Mouse (Mus musculus) Patski (cell line): Measurements from ENCODE around the gene Ogfod2. TPM values are rescaled to one million over a fixed set of nuclear protein-coding genes. Genes with fewer than 3 reads are reported as not detected.

Source experiments
- ATAC-seq: fragments of 100-300 bp; one replicate; pipeline ENCODE4 v1.8.0; 2021
- CTCF ChIA-PET: fragments of 350-600 bp; sonication (Branson Sonifier 250); formaldehyde crosslinking; loops from one replicate; lab custom pipeline; 2022; ENCODE audit warnings: inconsistent platforms; lab: Charles Lee
- POLR2A ChIA-PET: fragments of 350-600 bp; sonication (Branson Sonifier 250); formaldehyde crosslinking; loops from one replicate; lab custom pipeline; 2022; ENCODE audit warnings: antibody characterized with exemption, inconsistent platforms; lab: Charles Lee
- DNase-seq: peaks from one replicate; pipeline ENCODE4 v3.0.0-alpha.2; 2011; ENCODE audit warnings: low read depth, low spot score
- H3K27me3 ChIP-seq: fragments of 371-371 bp; one replicate; pipeline ENCODE4 v1.5.1; 2021
- CTCF ChIP-seq: fragments of 100-300 bp; IDR thresholded peaks from one replicate; pipeline ENCODE4 v1.5.1; 2021
- in situ Hi-C: fragments of 300-500 bp; cut with MboI; formaldehyde crosslinking; loops from 3 replicates; pipeline ENCODE4 v1.11.1; 2018; ENCODE audit warnings: low pct_unique_long_range_greater_than_20kb, mixed read lengths
- polyA plus RNA-seq: library from polyadenylated mRNA; unstranded; gene quantifications from one replicate; pipeline ENCODE4 v1.2.3, GENCODE M21; 2021

Gene Ogfod2
- polyA plus RNA-seq, result 45.4 TPM

DNA sequence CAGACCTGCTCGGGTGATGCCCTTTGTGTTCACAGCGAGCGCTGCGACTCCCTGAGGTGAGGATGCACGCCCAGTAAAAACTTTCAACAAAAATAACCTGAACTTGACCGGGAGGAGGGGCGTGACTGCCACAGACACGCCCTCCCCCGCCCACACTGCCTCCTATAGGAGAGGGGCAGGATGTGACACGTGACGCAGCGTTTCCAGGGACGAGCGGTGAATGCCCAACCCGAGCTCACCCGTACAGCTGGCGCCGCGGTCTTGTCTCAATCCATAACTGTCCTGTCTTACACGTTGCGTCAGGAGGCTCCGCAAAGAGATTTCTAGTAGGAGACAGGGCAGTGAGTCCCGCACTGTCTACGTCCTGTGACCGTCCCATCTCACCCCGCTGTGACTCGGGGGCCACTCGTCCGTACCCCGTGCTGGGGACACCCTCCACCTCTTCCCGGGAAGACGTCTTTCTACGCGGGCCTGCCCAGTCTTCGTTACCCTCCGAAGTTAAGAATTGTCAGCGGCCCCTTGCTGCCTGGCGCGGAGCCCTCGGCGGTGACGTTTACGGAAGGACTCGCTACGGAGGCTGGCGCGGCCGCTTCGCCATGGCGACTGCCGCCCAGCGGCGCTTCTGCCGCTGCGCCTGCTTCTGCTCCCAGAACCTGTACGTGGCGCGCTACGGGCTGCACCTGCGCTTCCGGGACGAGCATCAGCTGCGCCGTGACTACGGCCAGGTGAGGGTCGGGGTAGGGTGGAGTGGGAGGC, at the start of gene Ogfod2:
Ogfod2 (plus strand) TSS at position 556 of the 756 bp plus-strand sequence.
- TF ChIP-seq CTCF, result no peak
- ATAC-seq, result peak; percentile 79
- in situ Hi-C loops, result no loop called here
- DNase-seq, result peak; percentile 93
- no peaks in the 10 kb centered on the region for H3K27me3 ChIP-seq
- CTCF ChIA-PET, result interaction anchor here (0.6 to 1.9 kb wide), 8 partner anchors 10 to 185 kb away, joined by 3 to 7 read pairs (median 3); partner anchors contain the start of gene Abcb9
- POLR2A ChIA-PET, result interaction anchor here (1.0 to 1.5 kb wide), 3 partner anchors 16 to 107 kb away, joined by 3 to 4 read pairs (median 3); partner anchors contain the start of gene Abcb9

DNA sequence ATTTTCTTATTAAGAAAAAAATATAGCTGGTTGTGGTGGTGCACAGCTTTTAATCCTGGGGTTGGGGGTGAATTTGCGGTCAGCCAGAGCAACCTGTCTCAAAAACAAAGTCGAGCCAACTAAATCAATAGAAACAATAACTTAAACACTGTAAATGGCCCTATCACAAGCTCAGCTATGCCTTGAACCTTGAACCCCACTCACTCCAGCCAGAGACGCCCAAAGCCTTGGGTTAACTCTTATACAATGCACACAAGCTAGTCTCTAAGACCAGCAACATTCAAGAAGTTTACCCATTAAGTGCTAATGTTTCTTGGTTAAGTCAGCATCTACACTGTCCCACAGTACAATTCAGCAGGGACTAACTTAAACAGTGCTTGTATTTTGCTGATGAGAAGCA, 42.4 kb upstream of the Ogfod2 start:
- no peaks in the 10 kb centered on the region for H3K27me3 ChIP-seq
- in situ Hi-C loops, result no loop called here
- POLR2A ChIA-PET, result interaction anchor here (1.3 kb wide), 1 partner anchor 9 kb away, joined by 3 read pairs; no protein-coding TSS in a partner anchor
- CTCF ChIA-PET, result interaction anchor here (3.6 kb wide), 1 partner anchor 15 kb away, joined by 17 read pairs; no protein-coding TSS in a partner anchor
- ATAC-seq (no peak), DNase-seq (no peak)
- no peak for TF ChIP-seq CTCF

GRCm38 (mm10) chr5:124073682-124074081, 38.4 kb upstream of the Ogfod2 start:
- no peak for DNase-seq

DNA sequence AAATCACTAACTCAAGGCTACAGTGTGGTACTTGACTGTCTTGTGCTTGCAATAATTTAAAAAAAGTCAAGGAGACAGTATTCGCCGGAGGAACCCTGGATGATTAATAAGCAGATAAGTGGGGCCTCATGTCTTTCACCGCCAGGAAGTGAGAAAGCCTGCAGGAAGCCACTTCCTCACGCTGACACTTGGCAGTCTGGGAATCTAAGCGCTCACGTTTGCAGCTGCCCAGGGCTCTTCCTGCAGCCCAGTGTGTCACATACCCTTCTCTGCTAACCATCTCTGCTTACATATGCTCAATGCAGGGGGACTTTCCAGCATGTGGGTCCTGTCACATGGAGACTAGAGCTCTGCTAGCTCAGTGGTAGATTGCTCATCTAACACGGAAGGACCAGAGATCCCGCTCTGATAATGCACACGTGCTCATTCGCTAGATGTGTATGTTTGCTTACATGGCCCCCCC, 37.2 kb upstream of the Ogfod2 start:
- in situ Hi-C loops, result loop anchor here (25.0 kb wide), 1 partner anchor 113 kb away; the partner anchor contains the start of gene Hip1r
- TF ChIP-seq CTCF, result no peak
- ChIA-PET POLR2A (interaction anchor here (1.5 to 1.6 kb wide), 2 partner anchors 28 to 68 kb away, joined by 3 to 4 read pairs; no protein-coding TSS in a partner anchor), CTCF (interaction anchor here (1.3 to 2.6 kb wide), 5 partner anchors 8 to 73 kb away, joined by 3 to 7 read pairs (median 3); no protein-coding TSS in a partner anchor)
- no peak for DNase-seq
- no peaks in the 10 kb centered on the region for H3K27me3 ChIP-seq
- no peak for ATAC-seq

More at GRCm38 (mm10) chr5:124073682-124074081, 38.4 kb upstream of the Ogfod2 start:
- no peak for TF ChIP-seq CTCF
- ChIA-PET POLR2A (interaction anchor here (0.6 to 1.6 kb wide), 2 partner anchors 67 to 100 kb away, joined by 3 to 4 read pairs; no protein-coding TSS in a partner anchor), CTCF (interaction anchor here (1.0 to 2.6 kb wide), 9 partner anchors 9 to 79 kb away, joined by 3 to 8 read pairs (median 3); no protein-coding TSS in a partner anchor)
- ATAC-seq, result no peak
- no peaks in the 10 kb centered on the region for H3K27me3 ChIP-seq
- in situ Hi-C loops, result no loop called here

DNA sequence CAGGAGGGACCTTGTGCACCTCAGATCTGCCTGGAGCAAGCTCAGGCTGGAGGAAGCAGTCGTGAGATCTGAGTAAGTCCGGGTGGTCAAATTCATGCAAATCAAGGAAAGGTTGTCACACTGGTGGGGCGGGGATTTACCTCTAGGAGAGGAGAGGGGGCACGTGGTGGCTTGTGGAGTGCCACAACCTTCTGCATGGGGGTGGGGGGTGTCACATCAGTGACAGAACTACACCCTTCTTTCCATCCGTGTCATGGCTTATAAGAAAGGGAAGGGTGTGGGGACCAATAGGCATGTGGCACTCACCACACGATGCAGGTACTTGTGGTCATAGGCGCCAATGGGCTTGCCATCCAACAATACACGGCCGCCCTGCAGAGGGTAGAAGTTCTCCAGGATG, 36.4 kb upstream of the Ogfod2 start:
- ATAC-seq, result no peak

DNA sequence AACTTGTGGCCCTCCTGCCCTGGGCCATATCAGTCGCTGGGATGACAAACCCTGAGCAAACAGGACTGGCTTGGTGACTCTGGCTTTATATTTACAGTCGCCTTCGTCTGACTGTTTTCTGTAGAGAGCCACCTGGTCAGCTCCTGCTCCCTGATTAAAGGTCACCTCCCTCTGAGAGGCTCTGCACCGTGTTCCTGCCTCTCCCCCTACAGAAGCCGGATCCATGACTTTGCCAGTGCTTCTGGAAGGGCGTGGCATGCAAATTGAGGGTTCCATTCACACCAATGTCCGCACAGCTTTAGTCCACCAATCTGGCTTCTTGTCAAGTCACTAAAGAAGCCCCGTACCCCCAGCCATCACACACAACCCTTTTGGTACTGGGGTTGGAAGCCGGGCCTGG, 35.5 kb upstream of the Ogfod2 start:
- H3K27me3 ChIP-seq, result no peaks in the 10 kb centered on the region
- no peak for DNase-seq
- POLR2A ChIA-PET, result interaction anchor here (1.4 kb wide), 1 partner anchor 74 kb away, joined by 4 read pairs; no protein-coding TSS in a partner anchor
- TF ChIP-seq CTCF, result no peak
- CTCF ChIA-PET, result interaction anchor here (0.7 to 1.5 kb wide), 2 partner anchors 76 to 128 kb away, joined by 3 to 4 read pairs; no protein-coding TSS in a partner anchor
- no peak for ATAC-seq
- in situ Hi-C loops, result loop anchor here (25.0 kb wide), 1 partner anchor 114 kb away; the partner anchor contains the start of gene Hip1r

More for the DNA sequence above, 36.4 kb upstream of the Ogfod2 start:
- CTCF ChIA-PET, result interaction anchor here (1.5 kb wide), 1 partner anchor 127 kb away, joined by 4 read pairs; no protein-coding TSS in a partner anchor
- TF ChIP-seq CTCF, result no peak
- in situ Hi-C loops, result loop anchor here (25.0 kb wide), 1 partner anchor 113 kb away; the partner anchor contains the start of gene Hip1r
- H3K27me3 ChIP-seq, result no peaks in the 10 kb centered on the region
- POLR2A ChIA-PET, result interaction anchor here (1.5 kb wide), 1 partner anchor 28 kb away, joined by 3 read pairs; no protein-coding TSS in a partner anchor
- no peak for DNase-seq

GRCm38 (mm10) chr5:124077241-124077640, 34.9 kb upstream of the Ogfod2 start:
- ChIA-PET CTCF (no interaction called here), POLR2A (interaction anchor here (1.4 kb wide), 1 partner anchor 75 kb away, joined by 4 read pairs; no protein-coding TSS in a partner anchor)
- TF ChIP-seq CTCF, result no peak
- no peaks in the 10 kb centered on the region for H3K27me3 ChIP-seq
- DNase-seq (no peak), ATAC-seq (no peak)
- in situ Hi-C loops, result loop anchor here (25.0 kb wide), 1 partner anchor 115 kb away; the partner anchor contains the start of gene Hip1r

DNA sequence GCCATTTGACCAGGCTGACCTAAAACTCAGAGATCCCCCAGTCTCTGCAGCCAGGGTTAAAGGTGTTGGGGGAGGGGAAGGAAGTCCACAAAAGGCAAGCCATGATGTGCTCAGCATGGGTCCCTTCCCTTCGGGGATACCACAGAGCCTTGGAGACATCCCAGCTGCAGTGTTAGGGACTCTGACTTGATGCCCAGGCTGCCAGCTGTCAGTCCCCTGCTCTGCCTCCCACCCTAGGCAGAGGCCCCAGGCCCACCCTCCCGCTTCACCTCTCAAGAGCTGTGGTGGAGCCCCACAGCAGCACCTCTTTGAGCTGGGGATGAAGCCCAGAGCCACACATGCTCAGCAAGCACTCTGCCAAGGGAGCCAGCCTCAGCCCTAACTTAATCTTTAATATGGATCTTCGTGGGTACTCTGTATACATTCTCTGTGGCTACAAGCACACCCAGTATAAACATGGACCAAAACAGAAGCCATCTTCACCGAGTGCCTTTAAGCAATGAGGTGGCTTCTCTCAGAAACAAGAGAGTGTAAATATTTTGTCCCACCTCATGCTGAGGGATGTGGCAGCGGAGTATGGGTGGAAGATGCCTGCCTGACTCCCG, 34.1 kb upstream of the Ogfod2 start:
- no peak for TF ChIP-seq CTCF
- ChIA-PET POLR2A (interaction anchor here (0.5 to 1.4 kb wide), 2 partner anchors 75 to 147 kb away, joined by 3 to 4 read pairs; no protein-coding TSS in a partner anchor), CTCF (interaction anchor here (3.3 kb wide), 1 partner anchor 77 kb away, joined by 16 read pairs; no protein-coding TSS in a partner anchor)
- ATAC-seq (no peak), DNase-seq (no peak)
- H3K27me3 ChIP-seq, result no peaks in the 10 kb centered on the region
- in situ Hi-C loops, result loop anchor here (25.0 kb wide), 1 partner anchor 116 kb away; the partner anchor contains the start of gene Hip1r

GRCm38 (mm10) chr5:124078794-124079416, 33.2 kb upstream of the Ogfod2 start:
- ChIA-PET POLR2A (no interaction called here), CTCF (interaction anchor here (3.3 kb wide), 1 partner anchor 78 kb away, joined by 16 read pairs; no protein-coding TSS in a partner anchor)
- ATAC-seq (no peak), DNase-seq (no peak)
- H3K27me3 ChIP-seq, result no peaks in the 10 kb centered on the region
- TF ChIP-seq CTCF, result no peak
- in situ Hi-C loops, result loop anchor here (25.0 kb wide), 1 partner anchor 117 kb away; the partner anchor contains the start of gene Hip1r
